Mouse (Mus musculus): ENCODE data around the gene Ttll4. TPM values are rescaled to one million over a fixed set of nuclear protein-coding genes. Genes with fewer than 3 reads are reported as not detected.
A peak's percentile ranks its signal among the peaks of the same experiment; 100 is the strongest.

Gene Ttll4
- total RNA-seq (2022) = 10 to 100 TPM; 19.3 to 22.4 (median 20.5) TPM

DNA sequence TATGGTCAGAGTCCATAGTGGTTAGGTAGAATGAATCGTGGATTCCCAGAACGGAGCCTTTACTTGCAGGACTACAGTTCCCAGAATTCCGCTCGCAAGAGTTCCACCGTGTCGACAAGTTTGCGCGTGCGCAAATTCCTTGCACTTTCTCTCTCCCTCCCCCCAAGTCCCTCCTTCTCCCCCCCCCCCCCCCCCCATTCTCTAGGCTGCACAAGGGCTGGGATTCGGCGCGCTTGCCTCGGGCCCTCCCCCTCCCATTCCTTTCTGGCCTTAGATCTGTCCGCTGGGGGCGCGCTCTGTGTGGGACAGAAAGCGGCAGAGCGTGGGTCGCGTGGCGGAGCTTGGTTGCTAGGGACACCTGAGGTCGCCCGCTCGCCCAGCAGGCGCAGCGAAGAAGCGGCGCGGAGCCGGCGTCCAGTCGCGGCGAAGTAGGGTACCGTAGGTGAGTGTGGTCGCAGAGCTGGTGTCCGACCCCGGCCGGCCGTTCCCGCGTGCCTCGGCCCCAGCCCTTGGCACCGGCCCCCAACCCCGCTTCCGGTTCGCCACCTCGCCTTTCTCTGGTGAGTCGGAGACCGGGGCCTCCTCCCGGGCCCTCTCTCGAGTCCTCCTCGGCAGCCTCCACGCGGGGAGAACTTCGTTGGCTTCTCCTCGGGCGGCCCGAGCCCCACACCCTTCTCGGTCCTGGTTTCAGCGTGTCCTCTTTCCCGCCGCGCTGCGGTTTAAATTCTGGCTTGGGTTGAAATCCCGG lies at the start of gene Ttll4:
Gene Ttll4, plus strand, starts transcription at position 298 of the 748 bp plus-strand sequence.
- peak; percentile 70 to 92 for DNase-seq (ENCODE audit: low spot score in 2 of 2)

- no peak for DNase-seq (ENCODE audit: low spot score in 2 of 2)
Measured at GRCm38 (mm10) chr1:74624183-74624582, 37.4 kb upstream of the Ttll4 start.

GRCm38 (mm10) chr1:74626076-74626475 lies 35.5 kb upstream of the Ttll4 start:
- DNase-seq (ENCODE audit: low spot score in 2 of 2) = no peak

GRCm38 (mm10) chr1:74628001-74628400 lies 33.5 kb upstream of the Ttll4 start:
- no peak for DNase-seq (ENCODE audit: low spot score in 2 of 2)

DNA sequence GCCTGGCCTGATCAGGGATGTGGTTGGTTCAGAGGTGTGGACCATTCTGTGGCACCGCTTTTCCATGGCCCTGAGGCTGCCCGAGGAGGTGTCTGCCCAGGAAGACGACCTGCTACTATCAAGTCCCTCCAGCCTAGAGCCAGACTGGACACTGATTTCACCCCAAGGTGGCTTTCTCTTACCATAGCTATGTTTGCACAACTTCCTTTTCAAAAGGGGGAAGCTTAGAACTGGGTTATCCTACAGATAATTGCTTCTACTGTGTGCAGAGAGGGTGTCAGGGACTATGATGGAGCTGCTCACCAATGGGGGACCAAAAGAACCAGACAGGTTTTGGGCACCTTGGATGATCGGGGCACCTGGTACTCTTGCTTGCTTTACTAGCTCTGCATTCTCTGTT lies 28.8 kb upstream of the Ttll4 start:
- no peak for DNase-seq (ENCODE audit: low spot score in 2 of 2)

DNA sequence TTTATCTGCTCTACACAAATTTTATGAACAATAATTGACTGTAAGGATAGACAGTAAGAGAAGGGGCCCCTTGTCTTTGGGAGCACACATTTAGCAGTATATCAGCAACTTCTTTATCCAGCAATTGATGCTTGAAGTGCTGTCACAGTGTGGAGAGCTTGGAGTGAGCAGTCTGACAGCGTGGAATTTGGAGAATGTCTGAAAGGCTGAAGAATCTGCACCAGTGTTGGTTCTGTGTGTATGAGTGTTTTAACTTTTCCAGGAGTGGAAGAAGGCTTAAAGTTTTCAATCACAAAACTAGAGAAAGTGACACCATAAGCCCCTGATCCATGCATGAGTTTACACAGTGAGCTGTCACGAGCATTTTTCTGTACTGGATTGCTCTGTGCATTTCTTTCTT lies 18.0 kb upstream of the Ttll4 start:
- no peak for DNase-seq (ENCODE audit: low spot score in 2 of 2)

- DNase-seq (ENCODE audit: low spot score in 2 of 2) = no peak
Measured at GRCm38 (mm10) chr1:74643926-74644325, 17.6 kb upstream of the Ttll4 start.

DNA sequence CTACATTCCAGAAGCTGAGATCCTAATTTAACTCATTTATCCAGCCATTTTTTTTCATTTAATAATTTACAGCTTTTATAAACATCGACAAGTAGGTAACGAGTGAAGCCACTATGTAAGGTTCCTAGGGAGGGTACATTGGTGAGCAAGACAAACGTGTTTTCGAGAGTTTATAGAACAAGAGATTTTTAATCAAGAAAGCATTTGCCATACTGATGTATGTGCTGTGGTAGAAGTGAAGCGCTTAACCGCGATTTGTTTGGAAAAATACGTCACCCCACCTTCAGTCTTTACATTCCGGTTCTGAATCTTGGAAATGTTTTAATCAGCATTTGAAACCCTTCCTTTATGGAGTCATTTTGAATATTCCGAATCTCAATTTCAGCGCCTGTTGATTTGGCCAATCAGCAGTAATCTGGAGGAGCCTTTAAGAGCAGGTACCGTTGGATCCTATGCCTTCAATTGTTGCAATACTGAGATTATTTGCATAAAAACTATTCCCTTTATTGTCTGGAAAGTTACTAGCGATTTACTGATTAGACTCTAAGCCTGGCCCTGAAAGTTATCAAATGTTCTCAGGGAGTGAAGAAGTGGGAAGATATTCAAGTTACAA lies 814 bp downstream of the Ttll4 start:
- no peak for DNase-seq (ENCODE audit: low spot score in 2 of 2)

DNA sequence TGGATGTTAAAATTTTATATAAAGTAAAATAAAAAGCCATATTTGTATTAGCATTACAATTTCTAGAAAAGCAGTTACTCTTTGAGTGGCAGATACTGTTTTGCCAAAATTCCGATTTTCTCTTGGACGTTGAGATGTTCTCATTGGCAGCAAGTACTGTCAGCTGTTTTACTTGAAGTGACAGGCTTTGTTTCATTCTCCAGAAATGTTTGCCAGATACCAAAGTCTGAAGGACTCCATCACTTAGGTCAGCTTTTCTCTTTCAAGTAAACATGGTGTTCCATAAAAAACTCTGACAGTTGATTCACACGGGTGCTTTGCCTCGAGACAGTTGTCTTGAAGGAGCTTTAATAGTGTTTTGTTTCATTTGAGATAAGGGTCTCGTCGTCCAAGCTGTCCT lies 3.6 kb downstream of the Ttll4 start:
- DNase-seq (ENCODE audit: low spot score in 2 of 2) = no peak

DNA sequence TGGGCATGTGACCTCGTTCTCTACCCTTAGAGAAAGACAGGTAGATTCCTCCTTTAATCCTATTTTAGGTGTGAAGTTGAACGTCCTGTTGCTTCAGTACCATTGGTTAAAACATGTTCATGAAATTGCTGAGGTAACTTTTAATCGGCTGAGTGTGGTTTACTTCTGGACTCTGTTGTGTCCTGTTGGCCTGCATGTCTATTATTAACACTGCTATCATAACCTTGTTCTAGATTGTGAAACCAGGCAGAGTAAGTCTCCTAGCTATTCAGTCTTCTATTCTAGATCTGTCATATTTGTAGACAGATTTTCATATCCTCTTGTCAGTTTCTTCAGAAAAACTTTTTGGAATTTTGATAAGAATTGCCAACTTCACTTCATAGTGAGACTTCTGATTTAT lies 6.8 kb downstream of the Ttll4 start:
- DNase-seq (ENCODE audit: low spot score in 2 of 2) = no peak

- DNase-seq (ENCODE audit: low spot score in 2 of 2) = no peak
Measured at GRCm38 (mm10) chr1:74672731-74673130, 11.2 kb downstream of the Ttll4 start.

DNA sequence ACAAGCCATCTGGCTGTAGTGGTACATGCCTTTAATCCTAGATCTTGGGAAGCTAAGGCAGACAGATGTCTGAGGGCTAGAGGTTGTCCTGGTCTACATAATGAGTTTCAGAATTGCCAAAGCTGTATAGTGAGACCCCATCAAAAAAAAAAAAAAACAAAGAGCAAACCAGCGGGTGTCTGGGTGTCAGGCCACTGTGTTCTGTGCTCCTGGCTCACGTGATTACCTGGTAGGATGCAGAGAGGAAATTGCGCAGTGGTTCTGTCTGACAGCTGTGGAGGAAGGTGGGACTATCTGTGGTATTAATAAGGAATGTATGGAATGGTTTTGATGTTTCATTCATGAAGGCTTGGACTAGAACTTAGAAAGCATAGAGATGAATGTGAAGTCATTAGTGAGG lies 15.3 kb downstream of the Ttll4 start:
- DNase-seq (ENCODE audit: low spot score in 2 of 2) = no peak

DNA sequence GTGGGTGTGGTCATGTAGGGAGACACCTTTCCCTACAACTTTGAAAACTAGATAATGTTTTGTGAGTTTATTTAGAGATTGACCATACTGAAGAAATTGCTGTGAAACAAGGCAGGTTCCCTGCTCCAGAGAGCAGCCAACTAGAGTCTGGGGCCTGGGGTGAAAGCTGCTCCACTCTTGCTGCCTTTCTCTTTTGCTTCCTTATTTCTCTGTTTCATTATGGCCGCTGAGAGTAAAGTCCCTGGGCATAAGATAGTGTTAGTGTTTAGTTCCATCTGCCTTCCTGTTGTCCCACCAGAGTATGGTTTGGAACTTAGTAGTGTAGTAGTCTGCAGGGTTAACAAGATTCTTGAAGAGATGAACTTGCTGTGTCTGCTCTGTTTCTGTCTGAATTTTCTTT lies 16.3 kb downstream of the Ttll4 start:
- DNase-seq (ENCODE audit: low spot score in 2 of 2) = no peak

GRCm38 (mm10) chr1:74687131-74687530 lies 25.6 kb downstream of the Ttll4 start:
- no peak for DNase-seq (ENCODE audit: low spot score in 2 of 2)

GRCm38 (mm10) chr1:74693891-74694583 lies 32.5 kb downstream of the Ttll4 start:
- DNase-seq (ENCODE audit: low spot score in 2 of 2) = no peak

- no peak for DNase-seq (ENCODE audit: low spot score in 2 of 2)
Measured at GRCm38 (mm10) chr1:74695836-74696235, 34.3 kb downstream of the Ttll4 start.

GRCm38 (mm10) chr1:74697416-74697815 lies 35.9 kb downstream of the Ttll4 start:
- no peak for DNase-seq (ENCODE audit: low spot score in 2 of 2)

- DNase-seq (ENCODE audit: low spot score in 2 of 2) = no peak
Measured at GRCm38 (mm10) chr1:74698353-74698752, 36.8 kb downstream of the Ttll4 start.

DNA sequence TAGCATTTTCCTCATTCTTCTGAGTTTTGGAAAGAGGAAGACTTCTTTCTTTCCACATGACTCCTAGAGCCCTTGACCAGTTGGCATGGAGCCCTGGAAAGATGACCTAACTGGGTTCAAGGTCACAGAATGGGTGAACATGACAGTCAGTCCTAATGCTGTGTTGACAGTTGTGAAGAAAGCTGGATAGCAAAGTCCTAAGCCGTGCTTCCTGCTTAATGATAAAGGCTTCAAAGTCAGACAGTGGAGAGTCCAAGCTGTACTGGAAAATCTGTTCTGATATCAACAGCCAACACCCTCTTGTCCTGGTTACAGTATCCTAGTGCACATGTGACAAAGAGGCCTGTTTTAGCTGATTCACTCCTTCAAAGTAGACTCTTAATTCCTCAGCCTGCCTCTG lies 37.2 kb downstream of the Ttll4 start:
- DNase-seq (ENCODE audit: low spot score in 2 of 2) = no peak

- no peak for DNase-seq (ENCODE audit: low spot score in 2 of 2)
Measured at GRCm38 (mm10) chr1:74702142-74702553, 40.6 kb downstream of the Ttll4 start.

- peak in 1 of 2 experiments; percentile 23 for DNase-seq (ENCODE audit: low spot score in 2 of 2)
Measured at GRCm38 (mm10) chr1:74704156-74704555, 42.6 kb downstream of the Ttll4 start.

DNA sequence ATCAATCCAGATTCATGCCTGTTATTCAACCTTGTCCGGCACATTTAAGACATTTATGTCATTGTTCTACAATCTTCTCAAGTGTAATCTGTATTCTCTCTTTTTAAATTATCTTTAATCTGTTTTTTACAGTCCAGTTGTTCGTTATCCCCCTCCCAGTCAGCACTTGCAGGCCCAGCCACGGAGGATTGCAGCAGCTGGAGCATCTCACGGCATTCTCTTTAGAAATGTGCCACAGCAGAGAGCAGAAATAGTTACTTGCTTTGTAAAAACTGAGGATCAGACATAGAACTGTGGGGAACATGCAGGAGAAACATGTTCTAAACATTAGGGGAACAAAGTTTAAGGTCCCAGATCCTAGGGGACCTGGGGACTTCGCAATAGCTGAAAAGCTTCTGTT lies 43.5 kb downstream of the Ttll4 start:
- DNase-seq (ENCODE audit: low spot score in 2 of 2) = no peak

DNA sequence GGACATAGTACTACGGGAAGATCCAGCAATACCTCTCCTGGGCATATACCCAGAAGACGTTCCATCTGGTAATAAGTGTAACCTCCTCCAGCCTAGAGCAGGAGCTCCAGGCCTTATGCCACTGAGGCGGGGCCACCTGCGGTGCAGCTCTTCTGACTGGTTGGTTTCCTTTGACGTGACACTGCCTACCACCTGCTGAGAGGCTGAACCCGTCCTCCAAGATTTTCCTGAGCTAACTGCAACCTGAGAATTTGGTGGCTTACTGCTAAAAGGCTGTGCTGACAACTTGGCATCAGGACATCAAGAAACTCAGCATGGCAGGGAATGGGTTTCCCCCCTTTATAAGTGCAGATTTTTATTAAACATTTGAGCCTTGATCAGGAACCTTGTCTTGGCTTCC lies 48.0 kb downstream of the Ttll4 start:
- DNase-seq (ENCODE audit: low spot score in 2 of 2) = no peak

All from left cerebral cortex, adult 8-10 months (tissue).